Mouse (Mus musculus): Measurements from ENCODE around the gene Gadd45b. TPM values are rescaled to one million over a fixed set of nuclear protein-coding genes. Genes with fewer than 3 reads are reported as not detected.

The Gadd45b gene
- polyA plus RNA-seq, 1 experiment from 2014 or later = 19.0 TPM

- DNase-seq (ENCODE audit: low spot score) = no peak
These were observed 5.4 kb downstream of the Gadd45b start for GRCm38 (mm10) chr10:80935241-80935640.

GRCm38 (mm10) chr10:80935698-80936097 is 5.8 kb downstream of the Gadd45b start:
- no peak for DNase-seq (ENCODE audit: low spot score)

GRCm38 (mm10) chr10:80936135-80936809 is 6.4 kb downstream of the Gadd45b start:
- no peak for DNase-seq (ENCODE audit: low spot score)

- DNase-seq (ENCODE audit: low spot score) = no peak
These were observed 6.9 kb downstream of the Gadd45b start for GRCm38 (mm10) chr10:80936810-80937164.

DNA sequence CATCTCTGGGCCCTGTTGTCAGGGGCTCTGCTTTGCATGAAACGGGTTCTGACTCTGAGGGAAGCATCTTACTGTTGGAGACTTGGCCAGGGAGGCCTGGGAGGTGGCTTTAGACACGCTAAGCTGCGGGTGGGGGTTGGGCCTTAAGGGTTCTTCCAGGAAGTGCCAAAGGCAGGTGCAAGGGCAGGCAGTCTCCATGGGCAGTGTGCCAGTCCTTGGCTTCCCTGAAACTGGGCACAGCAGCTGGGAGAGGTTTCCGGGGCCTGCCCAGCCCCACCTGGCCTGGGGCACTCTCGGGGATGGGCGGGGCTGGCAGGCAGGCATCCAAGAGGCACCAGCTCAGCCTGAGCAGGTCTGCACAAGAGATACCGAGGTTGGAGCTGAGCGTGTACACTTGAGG is 7.8 kb downstream of the Gadd45b start:
- DNase-seq (ENCODE audit: low spot score) = no peak

DNA sequence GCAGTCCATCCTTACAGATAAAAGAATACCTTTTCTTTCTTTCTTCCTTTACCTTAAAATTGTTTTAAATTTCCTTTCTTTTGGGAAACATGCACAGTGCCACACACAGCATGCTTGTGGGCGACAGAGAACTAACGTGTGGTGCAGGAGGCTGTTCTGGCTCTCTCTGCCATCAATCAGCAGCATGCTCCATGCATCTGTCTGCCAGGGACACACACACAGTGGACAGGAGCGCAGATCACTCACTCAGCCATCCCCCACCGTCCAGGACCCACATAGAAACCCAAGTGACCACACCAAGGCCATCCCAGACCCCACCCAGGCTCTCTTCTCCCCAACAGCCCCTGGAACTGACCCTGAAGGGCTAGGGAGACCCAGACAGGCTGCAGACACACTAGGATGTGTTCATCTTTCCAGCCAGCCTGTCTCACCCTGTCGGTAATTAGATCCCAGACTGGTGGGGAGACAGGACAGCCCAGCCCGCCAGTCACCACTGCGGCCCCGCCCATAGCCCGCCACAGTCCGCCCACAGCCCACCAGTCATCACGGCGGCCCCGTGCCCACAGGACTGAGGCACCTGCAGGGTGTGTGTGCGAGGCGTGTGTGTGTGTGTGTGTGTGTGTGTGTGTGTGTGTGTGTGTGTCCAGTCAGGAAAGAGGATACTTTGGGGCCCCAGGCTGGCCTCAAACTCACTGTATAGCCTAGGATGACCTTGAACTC is 9.1 kb downstream of the Gadd45b start:
- no peak for DNase-seq (ENCODE audit: low spot score)

DNA sequence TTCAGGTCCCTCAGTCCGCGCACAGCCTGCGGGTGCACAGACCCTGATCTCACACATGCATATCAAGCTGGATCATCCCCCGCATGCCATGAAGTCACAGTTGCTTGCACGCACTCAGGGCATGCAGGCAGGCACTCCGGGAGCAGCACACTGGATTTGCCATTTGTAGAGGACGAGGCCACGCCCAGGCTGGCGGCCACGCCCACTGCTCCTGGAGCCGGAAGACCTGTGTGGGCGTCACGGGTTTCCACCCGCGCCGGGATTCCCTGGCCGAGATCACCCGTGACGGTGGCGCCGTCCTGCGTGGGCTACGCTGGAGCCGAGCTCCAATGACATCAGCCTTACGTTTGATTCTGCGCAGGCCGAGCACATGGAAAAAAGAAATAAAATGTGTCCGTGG is 9.8 kb downstream of the Gadd45b start:
- DNase-seq (ENCODE audit: low spot score) = peak; percentile 81

GRCm38 (mm10) chr10:80940320-80940987 is 10.6 kb downstream of the Gadd45b start:
- DNase-seq (ENCODE audit: low spot score) = no peak

DNA sequence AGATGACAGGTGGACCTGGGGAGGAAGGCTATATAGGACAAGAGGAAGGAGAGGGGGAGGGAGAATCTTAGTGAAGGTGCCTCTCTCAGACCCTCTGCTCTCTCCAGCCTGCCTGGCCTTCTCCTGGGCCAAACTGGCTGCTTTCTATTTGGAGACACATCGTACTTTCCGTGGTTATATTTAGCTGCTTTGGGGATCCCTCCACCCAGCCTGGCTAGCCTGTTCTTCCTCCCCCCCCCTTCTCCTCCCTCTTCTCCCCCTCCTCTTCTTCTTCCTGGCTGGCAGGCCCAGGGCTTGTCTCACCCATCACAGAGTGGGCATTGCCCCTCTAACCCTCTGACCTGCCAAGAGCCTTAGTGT is 11.1 kb downstream of the Gadd45b start:
- no peak for DNase-seq (ENCODE audit: low spot score)

- DNase-seq (ENCODE audit: low spot score) = no peak
These were observed 13.0 kb downstream of the Gadd45b start for GRCm38 (mm10) chr10:80942919-80943318.

DNA sequence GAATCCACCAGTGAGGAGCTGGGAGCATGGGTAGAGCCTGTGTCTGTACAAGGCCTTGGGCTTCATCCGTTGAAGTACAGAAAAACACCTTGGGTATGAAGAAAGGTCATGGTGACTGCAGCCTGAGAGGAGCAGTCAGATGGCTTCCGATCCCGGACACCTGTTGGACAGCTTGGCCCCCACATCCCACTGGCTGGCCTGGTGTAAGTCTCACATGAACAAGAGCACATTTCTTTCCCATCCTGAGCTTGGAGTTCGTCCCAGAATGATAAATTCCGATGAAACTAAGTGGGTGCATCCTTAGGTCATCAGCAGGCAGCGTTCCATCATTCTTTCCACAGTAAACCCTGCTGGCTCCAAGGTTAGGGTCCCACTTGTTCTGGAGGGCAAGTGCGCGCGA is 13.8 kb downstream of the Gadd45b start:
- DNase-seq (ENCODE audit: low spot score) = no peak

- DNase-seq (ENCODE audit: low spot score) = no peak
These were observed 14.4 kb downstream of the Gadd45b start for GRCm38 (mm10) chr10:80944231-80944630.

- no peak for DNase-seq (ENCODE audit: low spot score)
These were observed 17.0 kb downstream of the Gadd45b start for GRCm38 (mm10) chr10:80946684-80947437.

- DNase-seq (ENCODE audit: low spot score) = no peak
These were observed 17.9 kb downstream of the Gadd45b start for GRCm38 (mm10) chr10:80947802-80948201.

DNA sequence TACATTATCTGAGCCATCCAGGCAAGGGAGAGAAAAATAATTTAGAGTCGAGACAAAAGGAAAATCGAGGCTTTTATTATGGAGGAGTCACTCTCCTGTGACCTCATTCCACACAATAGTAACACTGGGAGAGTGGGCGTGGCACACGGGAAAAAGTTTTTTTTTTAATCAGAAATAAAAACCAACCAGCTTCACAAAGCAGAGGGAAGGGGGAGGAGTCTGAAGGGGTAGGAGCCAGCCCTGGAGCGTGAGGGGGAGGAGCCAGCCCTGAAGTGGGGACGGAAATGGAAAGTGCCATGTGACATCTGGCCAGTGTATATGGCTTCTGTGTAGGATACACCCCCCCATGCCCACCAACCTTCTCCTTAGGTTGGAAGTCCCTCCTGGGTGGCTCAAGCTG is 18.7 kb downstream of the Gadd45b start:
- no peak for DNase-seq (ENCODE audit: low spot score)

DNA sequence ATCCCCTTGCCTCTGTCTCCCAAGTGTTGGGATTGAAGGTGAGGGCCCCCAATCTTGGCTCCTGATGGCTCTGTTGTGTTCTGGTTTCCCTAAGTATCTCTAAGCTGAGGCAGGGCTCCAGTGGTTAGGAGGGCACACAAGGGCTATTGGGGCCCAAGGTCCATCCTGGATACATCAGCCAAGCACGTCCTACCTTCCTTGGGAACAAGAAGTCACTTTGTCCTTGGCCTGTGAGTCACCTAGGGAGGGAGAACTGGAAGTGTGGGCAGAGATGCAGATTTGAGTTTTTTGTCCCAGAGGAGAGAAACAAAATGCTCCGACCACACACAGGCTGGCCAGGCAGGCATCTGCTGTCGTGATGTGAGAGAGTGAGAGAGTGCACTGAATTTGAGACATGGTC is 19.2 kb downstream of the Gadd45b start:
- no peak for DNase-seq (ENCODE audit: low spot score)

DNA sequence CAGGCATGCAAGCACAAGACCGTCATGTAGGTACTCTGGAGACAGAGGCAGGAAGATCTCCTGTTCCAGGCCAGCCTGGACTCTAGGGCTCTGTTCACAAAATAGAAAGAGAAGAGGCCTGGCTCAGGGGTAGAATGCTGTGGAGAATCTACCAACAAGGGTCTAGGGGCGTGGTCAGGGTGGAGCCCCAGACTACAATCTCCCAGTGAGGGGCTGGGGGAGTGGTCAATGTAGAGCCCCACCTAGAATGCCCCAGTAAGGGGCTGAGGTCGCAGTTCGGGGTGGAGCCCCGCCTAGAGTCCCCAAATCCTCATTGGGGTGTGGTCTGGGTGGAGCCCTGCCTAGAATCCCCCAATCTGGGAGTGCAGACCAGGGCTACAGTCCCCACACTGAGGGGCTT is 20.4 kb downstream of the Gadd45b start:
- DNase-seq (ENCODE audit: low spot score) = no peak

DNA sequence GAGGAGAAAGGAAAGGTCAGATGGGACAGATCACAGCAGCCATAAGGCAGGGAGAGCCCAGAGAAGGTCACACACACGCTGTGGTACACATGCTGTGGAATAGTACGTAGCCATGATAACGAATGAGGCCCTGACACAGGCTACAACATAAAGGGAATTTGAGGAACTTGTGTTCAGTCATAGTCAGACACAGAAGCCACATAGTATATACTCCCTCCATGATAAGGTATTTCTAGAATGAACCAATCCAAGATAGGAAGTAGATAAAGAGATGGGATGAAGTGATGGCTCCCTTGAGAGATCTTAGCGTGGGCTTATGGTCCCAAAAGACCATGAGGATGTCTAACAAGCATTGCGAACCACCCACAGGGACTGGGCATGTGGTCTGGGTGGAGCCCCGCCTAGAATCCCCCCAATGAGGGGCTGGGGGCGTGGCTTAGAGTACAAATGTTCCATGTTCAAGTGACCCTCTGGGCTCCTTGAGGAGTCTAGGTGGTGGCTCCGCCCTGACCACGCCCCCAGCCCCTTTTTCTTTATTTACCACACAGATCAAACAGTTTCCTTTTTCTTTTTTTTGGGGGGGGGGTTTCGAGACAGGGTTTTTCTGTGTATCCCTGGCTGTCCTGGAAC is 22.0 kb downstream of the Gadd45b start:
- no peak for DNase-seq (ENCODE audit: low spot score)

DNA sequence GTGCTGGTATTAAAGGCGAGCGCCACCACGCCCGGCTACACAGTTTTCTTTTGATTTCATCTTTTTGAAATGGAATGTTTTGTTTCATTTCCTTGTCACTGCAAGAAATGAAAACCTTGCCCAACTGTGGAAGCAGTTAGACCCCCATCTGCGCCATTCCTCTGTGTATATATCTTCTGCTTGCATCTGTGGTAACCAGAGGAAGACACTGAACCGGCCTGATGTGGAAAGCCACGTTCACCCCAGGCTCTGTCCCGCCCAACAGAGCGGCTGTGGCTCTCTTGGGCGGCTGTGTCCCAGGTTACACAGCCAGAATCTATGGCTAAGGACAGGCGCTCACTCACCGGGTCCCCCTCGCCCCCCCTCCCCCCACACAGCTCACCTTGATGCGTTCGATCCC is 22.6 kb downstream of the Gadd45b start:
- DNase-seq (ENCODE audit: low spot score) = no peak

GRCm38 (mm10) chr10:80954415-80954814 is 24.5 kb downstream of the Gadd45b start:
- DNase-seq (ENCODE audit: low spot score) = no peak

DNA sequence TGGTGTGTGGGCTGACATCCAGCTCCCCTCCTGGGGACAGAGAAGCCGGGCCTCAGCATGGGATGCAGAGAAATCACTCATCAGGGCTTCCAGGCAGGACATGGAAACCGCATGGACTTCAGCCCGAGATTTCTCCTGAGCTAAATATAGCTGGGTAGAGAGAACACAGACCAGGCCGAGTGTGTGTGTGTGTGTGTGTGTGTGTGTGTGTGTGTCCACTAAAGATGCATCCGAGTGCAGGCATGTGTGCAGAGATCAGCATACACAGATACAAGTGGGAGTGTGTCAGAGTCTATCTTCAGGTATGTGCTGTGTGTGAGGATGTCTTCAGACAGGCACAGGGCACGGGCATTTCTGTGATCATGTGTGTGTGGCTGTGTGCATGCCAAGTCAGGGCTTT is 25.0 kb downstream of the Gadd45b start:
- no peak for DNase-seq (ENCODE audit: low spot score)

GRCm38 (mm10) chr10:80955536-80955935 is 25.7 kb downstream of the Gadd45b start:
- DNase-seq (ENCODE audit: low spot score) = peak; percentile 64

All from thymus, postnatal 0 days (tissue).